Mouse (Mus musculus): ENCODE results near the gene Eme2. TPM values are rescaled to one million over a fixed set of nuclear protein-coding genes. Genes with fewer than 3 reads are reported as not detected.

Gene Eme2
- polyA plus RNA-seq, 1 experiment from 2014 or later: 16.0 TPM

DNA sequence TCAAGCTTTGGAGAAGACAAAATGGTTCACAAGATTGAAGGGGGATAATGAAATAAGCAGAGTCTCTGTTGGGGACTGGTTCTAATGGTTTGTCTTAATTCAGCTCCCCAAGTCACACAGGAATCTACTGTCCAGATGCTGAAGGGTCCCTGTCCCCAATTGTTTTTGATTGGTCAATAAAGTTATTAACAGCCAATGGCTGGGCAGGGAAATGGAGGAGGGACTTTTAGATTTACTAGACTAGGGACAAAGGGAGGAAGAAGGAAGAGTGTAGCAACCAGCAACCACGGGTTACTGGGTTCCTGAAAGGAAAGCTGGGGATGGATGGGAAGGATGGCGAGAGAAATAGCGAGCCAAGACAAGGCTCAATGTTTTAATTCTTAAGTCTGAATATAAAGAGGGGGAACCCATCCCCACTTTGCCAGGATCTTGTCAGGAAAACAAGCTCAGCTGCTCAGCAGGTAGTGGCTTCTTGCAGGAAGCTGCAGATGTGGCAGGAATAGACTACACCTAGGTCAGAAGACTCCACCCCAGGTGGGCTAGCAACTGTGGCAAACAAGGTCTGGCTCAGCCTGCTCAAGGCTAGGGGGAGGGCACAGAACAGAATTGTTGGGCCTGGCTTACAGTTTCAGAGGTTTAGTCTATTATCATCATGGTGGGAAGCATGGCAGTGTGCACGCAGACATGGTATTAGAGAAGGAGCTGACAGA is 21.0 kb downstream of the Eme2 start:
- no peak overlapping the region for H3K4me2 ChIP-seq (ENCODE audit: low read length)
- H3K4me1 ChIP-seq (ENCODE audit: control insufficient read depth in 2 of 2, insufficient read depth in 2 of 2, low read length in 2 of 2): no peaks in the 10 kb centered on the region
- no peak for ATAC-seq (ENCODE audit: insufficient number of reproducible peaks, insufficient read depth, low FRiP score, low read depth)
- 37% methylated on average over 4 of the region's 4 CpGs for WGBS
- H3K27ac ChIP-seq (replicated peaks in 1 of 2; ENCODE audit: control insufficient read depth in 1 of 2, insufficient read depth in 1 of 2, low read depth in 2 of 2, low read length in 2 of 2): no peak overlapping the region
- H3K36me3 ChIP-seq (ENCODE audit: control insufficient read depth, insufficient read depth, low read length): no peaks in the 10 kb centered on the region
- no peaks in the 10 kb centered on the region for H3K9me3 ChIP-seq (ENCODE audit: control insufficient read depth, low read length)
- H3K27me3 ChIP-seq (ENCODE audit: control insufficient read depth, insufficient read depth, low read length): no peaks in the 10 kb centered on the region
- no peak overlapping the region for H3K4me3 ChIP-seq (ENCODE audit: control insufficient read depth in 1 of 2, insufficient read depth in 1 of 2, low read depth in 1 of 2, low read length in 2 of 2)
- no peak overlapping the region for H3K9ac ChIP-seq (ENCODE audit: low read length)

DNA sequence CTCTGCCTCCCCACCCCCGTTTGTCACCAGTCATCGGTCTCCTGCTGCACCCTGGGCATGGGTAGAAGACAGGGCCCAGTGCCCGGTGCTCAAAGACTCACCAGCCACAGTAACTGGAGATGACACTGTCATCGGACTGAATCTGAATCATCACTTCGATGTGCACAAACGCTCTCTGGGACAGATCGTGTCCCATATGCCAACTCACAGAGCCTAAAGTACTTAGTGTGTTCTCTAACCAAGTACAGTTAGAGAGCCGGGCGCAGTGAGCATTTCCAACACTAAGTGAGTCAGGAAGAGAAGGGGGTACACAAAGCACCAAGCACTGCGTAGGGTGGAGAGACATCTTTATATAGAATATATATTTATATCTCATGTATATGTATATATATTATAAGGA is 27.0 kb downstream of the Eme2 start:
- no peak overlapping the region for H3K4me2 ChIP-seq (ENCODE audit: low read length)
- ATAC-seq (ENCODE audit: insufficient number of reproducible peaks, insufficient read depth, low FRiP score, low read depth): no peak
- H3K36me3 ChIP-seq (ENCODE audit: control insufficient read depth, insufficient read depth, low read length): peaks cover 20% of the 10 kb centered on the region
- H3K9me3 ChIP-seq (ENCODE audit: control insufficient read depth, low read length): no peaks in the 10 kb centered on the region
- no peak overlapping the region for H3K27ac ChIP-seq (replicated peaks in 1 of 2; ENCODE audit: control insufficient read depth in 1 of 2, insufficient read depth in 1 of 2, low read depth in 2 of 2, low read length in 2 of 2)
- 88% methylated on average over 10 of the region's 10 CpGs for WGBS
- H3K4me3 ChIP-seq (ENCODE audit: control insufficient read depth in 1 of 2, insufficient read depth in 1 of 2, low read depth in 1 of 2, low read length in 2 of 2): no peak overlapping the region
- H3K27me3 ChIP-seq (ENCODE audit: control insufficient read depth, insufficient read depth, low read length): no peaks in the 10 kb centered on the region
- H3K4me1 ChIP-seq (ENCODE audit: control insufficient read depth in 2 of 2, insufficient read depth in 2 of 2, low read length in 2 of 2): no peaks in the 10 kb centered on the region
- no peak overlapping the region for H3K9ac ChIP-seq (ENCODE audit: low read length)

DNA sequence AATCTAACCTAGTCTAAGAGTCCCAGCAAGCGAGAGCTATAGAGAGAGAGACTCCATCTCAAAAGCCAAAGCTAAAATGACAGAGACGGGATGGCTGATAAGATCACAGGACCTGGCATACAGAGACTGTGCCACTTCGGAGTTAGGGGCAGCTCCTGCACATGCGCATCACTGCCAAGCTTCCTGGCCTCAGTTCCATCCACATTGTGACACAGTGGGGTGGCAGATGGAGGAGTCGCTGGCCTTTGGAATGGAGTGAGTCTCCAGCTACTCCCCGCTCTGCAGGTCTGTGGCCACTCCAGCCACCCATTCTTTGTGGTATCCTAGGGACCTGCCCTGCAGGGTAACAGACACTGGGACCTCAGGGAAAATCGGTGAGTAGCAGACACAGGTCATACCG is 29.1 kb downstream of the Eme2 start, which contains the start of gene Igfals:
Gene Igfals, plus strand, starts transcription at position 222 of the 400 bp plus-strand sequence.
- no peak for ATAC-seq (ENCODE audit: insufficient number of reproducible peaks, insufficient read depth, low FRiP score, low read depth)
- Histone ChIP-seq H3K4me1 (ENCODE audit: control insufficient read depth in 2 of 2, insufficient read depth in 2 of 2, low read length in 2 of 2) (no peaks in the 10 kb centered on the region), H3K27me3 (ENCODE audit: control insufficient read depth, insufficient read depth, low read length) (no peaks in the 10 kb centered on the region), H3K4me2 (ENCODE audit: low read length) (no peak within 1 kb of the TSS), H3K9me3 (ENCODE audit: control insufficient read depth, low read length) (no peaks in the 10 kb centered on the region), H3K4me3 (ENCODE audit: control insufficient read depth in 1 of 2, insufficient read depth in 1 of 2, low read depth in 1 of 2, low read length in 2 of 2) (no peak within 1 kb of the TSS), H3K9ac (ENCODE audit: low read length) (no peak within 1 kb of the TSS), H3K27ac (replicated peaks in 1 of 2; ENCODE audit: control insufficient read depth in 1 of 2, insufficient read depth in 1 of 2, low read depth in 2 of 2, low read length in 2 of 2) (no peak within 1 kb of the TSS), H3K36me3 (ENCODE audit: control insufficient read depth, insufficient read depth, low read length) (peaks cover 40% of the 10 kb centered on the region)
- WGBS: 86% methylated on average over 8 of the region's 8 CpGs

DNA sequence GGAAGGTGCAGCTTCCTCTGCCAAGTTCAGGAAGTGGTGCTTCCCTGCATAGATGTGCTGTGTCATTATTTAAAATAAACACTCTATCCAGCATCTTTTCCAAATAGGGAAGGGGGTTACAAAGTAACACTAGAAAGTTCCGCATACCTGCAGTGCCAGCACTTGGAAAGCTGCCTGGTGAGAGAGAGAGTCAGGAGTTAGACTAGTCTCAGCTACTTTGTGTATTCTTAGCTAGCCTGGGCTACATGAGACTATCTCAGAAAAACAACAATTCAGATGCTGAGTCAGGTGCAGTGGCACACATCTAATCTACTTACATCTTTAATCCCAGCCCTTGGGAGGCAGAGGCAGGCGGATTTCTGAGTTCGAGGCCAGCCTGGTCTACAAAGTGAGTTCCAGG is 33.1 kb downstream of the Eme2 start:
- 89% methylated on average over 3 of the region's 3 CpGs for WGBS
- Histone ChIP-seq H3K4me1 (ENCODE audit: control insufficient read depth in 2 of 2, insufficient read depth in 2 of 2, low read length in 2 of 2) (no peaks in the 10 kb centered on the region), H3K9ac (ENCODE audit: low read length) (no peak overlapping the region), H3K27ac (replicated peaks in 1 of 2; ENCODE audit: control insufficient read depth in 1 of 2, insufficient read depth in 1 of 2, low read depth in 2 of 2, low read length in 2 of 2) (no peak overlapping the region), H3K9me3 (ENCODE audit: control insufficient read depth, low read length) (no peaks in the 10 kb centered on the region), H3K4me3 (ENCODE audit: control insufficient read depth in 1 of 2, insufficient read depth in 1 of 2, low read depth in 1 of 2, low read length in 2 of 2) (no peak overlapping the region), H3K4me2 (ENCODE audit: low read length) (no peak overlapping the region), H3K36me3 (ENCODE audit: control insufficient read depth, insufficient read depth, low read length) (peaks cover 54% of the 10 kb centered on the region), H3K27me3 (ENCODE audit: control insufficient read depth, insufficient read depth, low read length) (no peaks in the 10 kb centered on the region)
- no peak for ATAC-seq (ENCODE audit: insufficient number of reproducible peaks, insufficient read depth, low FRiP score, low read depth)

DNA sequence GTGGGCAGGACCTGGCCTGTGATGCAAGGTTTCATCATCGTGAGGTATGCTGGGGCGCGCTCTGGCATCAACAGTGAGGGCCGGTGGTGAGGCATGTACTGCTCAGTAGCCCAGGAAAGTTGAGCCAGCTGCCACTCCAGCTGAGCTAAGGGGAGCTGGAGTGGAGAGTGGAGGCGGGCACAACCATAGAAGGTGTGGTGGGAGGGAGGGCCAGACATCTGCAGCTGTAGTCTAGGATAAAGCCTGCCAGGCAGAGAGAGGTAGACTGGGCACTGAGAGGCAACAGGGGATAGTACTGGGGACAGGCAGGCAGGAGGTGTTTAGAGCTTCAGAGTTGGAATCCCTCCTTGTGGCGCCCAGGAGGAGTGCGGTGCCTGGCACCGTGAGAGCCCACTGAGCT is 34.8 kb downstream of the Eme2 start:
- no peak for ATAC-seq (ENCODE audit: insufficient number of reproducible peaks, insufficient read depth, low FRiP score, low read depth)
- H3K27me3 ChIP-seq (ENCODE audit: control insufficient read depth, insufficient read depth, low read length): no peaks in the 10 kb centered on the region
- no peak overlapping the region for H3K27ac ChIP-seq (replicated peaks in 1 of 2; ENCODE audit: control insufficient read depth in 1 of 2, insufficient read depth in 1 of 2, low read depth in 2 of 2, low read length in 2 of 2)
- no peak overlapping the region for H3K4me3 ChIP-seq (ENCODE audit: control insufficient read depth in 1 of 2, insufficient read depth in 1 of 2, low read depth in 1 of 2, low read length in 2 of 2)
- peaks cover 60% of the 10 kb centered on the region for H3K36me3 ChIP-seq (ENCODE audit: control insufficient read depth, insufficient read depth, low read length)
- 87% methylated on average over 8 of the region's 8 CpGs for WGBS
- no peaks in the 10 kb centered on the region for H3K9me3 ChIP-seq (ENCODE audit: control insufficient read depth, low read length)
- no peak overlapping the region for H3K9ac ChIP-seq (ENCODE audit: low read length)
- no peak overlapping the region for H3K4me2 ChIP-seq (ENCODE audit: low read length)
- no peaks in the 10 kb centered on the region for H3K4me1 ChIP-seq (ENCODE audit: control insufficient read depth in 2 of 2, insufficient read depth in 2 of 2, low read length in 2 of 2)

DNA sequence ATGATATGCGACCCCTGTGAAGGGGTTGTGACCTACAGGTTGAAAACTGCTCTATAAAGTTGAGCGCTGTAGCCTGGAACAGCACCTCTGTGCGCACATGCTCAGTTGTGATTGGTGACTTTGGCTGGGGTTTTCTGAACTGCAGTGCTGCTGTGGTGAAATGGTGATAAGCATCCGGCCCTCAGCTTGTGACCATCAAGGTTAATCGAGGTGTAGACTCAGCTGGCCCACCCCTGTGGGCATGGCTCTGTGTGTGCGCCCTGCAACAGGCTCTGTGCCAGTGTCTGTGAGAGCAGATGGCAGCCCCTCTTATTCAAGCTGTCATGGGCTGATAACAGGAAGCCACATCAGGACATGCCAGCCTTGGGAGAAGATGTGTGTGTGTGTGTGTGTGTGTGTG is 35.9 kb downstream of the Eme2 start:
- H3K4me2 ChIP-seq (ENCODE audit: low read length): no peak overlapping the region
- H3K4me3 ChIP-seq (ENCODE audit: control insufficient read depth in 1 of 2, insufficient read depth in 1 of 2, low read depth in 1 of 2, low read length in 2 of 2): no peak overlapping the region
- no peak overlapping the region for H3K9ac ChIP-seq (ENCODE audit: low read length)
- H3K36me3 ChIP-seq (ENCODE audit: control insufficient read depth, insufficient read depth, low read length): peaks cover 62% of the 10 kb centered on the region
- no peaks in the 10 kb centered on the region for H3K27me3 ChIP-seq (ENCODE audit: control insufficient read depth, insufficient read depth, low read length)
- 82% methylated on average over 6 of the region's 6 CpGs for WGBS
- no peaks in the 10 kb centered on the region for H3K4me1 ChIP-seq (ENCODE audit: control insufficient read depth in 2 of 2, insufficient read depth in 2 of 2, low read length in 2 of 2)
- no peak overlapping the region for H3K27ac ChIP-seq (replicated peaks in 1 of 2; ENCODE audit: control insufficient read depth in 1 of 2, insufficient read depth in 1 of 2, low read depth in 2 of 2, low read length in 2 of 2)
- ATAC-seq (ENCODE audit: insufficient number of reproducible peaks, insufficient read depth, low FRiP score, low read depth): no peak
- no peaks in the 10 kb centered on the region for H3K9me3 ChIP-seq (ENCODE audit: control insufficient read depth, low read length)

- WGBS: 82% methylated on average over 8 of the region's 8 CpGs
- no peak overlapping the region for H3K27ac ChIP-seq (replicated peaks in 1 of 2; ENCODE audit: control insufficient read depth in 1 of 2, insufficient read depth in 1 of 2, low read depth in 2 of 2, low read length in 2 of 2)
- H3K27me3 ChIP-seq (ENCODE audit: control insufficient read depth, insufficient read depth, low read length): no peaks in the 10 kb centered on the region
- H3K36me3 ChIP-seq (ENCODE audit: control insufficient read depth, insufficient read depth, low read length): peaks cover 64% of the 10 kb centered on the region
- H3K4me2 ChIP-seq (ENCODE audit: low read length): no peak overlapping the region
- no peak overlapping the region for H3K4me3 ChIP-seq (ENCODE audit: control insufficient read depth in 1 of 2, insufficient read depth in 1 of 2, low read depth in 1 of 2, low read length in 2 of 2)
- no peak overlapping the region for H3K9ac ChIP-seq (ENCODE audit: low read length)
- ATAC-seq (ENCODE audit: insufficient number of reproducible peaks, insufficient read depth, low FRiP score, low read depth): no peak
- H3K9me3 ChIP-seq (ENCODE audit: control insufficient read depth, low read length): no peaks in the 10 kb centered on the region
- no peaks in the 10 kb centered on the region for H3K4me1 ChIP-seq (ENCODE audit: control insufficient read depth in 2 of 2, insufficient read depth in 2 of 2, low read length in 2 of 2)
Measured at GRCm38 (mm10) chr17:24857831-24858470, 36.9 kb downstream of the Eme2 start.

DNA sequence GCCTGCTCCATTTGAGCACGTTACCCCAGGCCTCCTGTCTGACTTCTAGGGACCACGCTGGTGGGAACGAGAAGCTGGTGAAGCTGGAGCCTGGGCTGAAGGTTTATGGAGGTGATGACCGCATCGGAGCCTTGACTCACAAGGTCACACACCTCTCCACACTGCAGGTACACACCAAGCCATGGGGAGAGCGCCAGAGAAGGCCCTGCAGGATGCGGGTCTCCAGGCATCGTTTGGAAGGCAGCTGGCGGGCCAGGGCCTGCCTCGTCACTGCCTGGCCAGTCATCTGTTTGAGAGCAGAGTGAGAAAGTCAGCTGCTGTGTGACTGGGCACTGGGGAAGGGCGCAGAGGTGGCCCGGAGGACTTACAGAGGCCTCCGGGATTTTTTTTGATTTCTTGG is 38.3 kb downstream of the Eme2 start:
- H3K36me3 ChIP-seq (ENCODE audit: control insufficient read depth, insufficient read depth, low read length): peaks cover 54% of the 10 kb centered on the region
- H3K4me2 ChIP-seq (ENCODE audit: low read length): no peak overlapping the region

More for the DNA sequence above, 38.3 kb downstream of the Eme2 start:
- Histone ChIP-seq H3K27me3 (ENCODE audit: control insufficient read depth, insufficient read depth, low read length) (no peaks in the 10 kb centered on the region), H3K9ac (ENCODE audit: low read length) (no peak overlapping the region), H3K4me3 (ENCODE audit: control insufficient read depth in 1 of 2, insufficient read depth in 1 of 2, low read depth in 1 of 2, low read length in 2 of 2) (no peak overlapping the region), H3K9me3 (ENCODE audit: control insufficient read depth, low read length) (no peaks in the 10 kb centered on the region), H3K27ac (replicated peaks in 1 of 2; ENCODE audit: control insufficient read depth in 1 of 2, insufficient read depth in 1 of 2, low read depth in 2 of 2, low read length in 2 of 2) (no peak overlapping the region), H3K4me1 (ENCODE audit: control insufficient read depth in 2 of 2, insufficient read depth in 2 of 2, low read length in 2 of 2) (no peaks in the 10 kb centered on the region)
- WGBS: 87% methylated on average over 13 of the region's 13 CpGs
- no peak for ATAC-seq (ENCODE audit: insufficient number of reproducible peaks, insufficient read depth, low FRiP score, low read depth)

All from heart, embryonic 14.5 days (tissue).